Mouse (Mus musculus): Measurements from ENCODE around the gene Gm8909.

DNA sequence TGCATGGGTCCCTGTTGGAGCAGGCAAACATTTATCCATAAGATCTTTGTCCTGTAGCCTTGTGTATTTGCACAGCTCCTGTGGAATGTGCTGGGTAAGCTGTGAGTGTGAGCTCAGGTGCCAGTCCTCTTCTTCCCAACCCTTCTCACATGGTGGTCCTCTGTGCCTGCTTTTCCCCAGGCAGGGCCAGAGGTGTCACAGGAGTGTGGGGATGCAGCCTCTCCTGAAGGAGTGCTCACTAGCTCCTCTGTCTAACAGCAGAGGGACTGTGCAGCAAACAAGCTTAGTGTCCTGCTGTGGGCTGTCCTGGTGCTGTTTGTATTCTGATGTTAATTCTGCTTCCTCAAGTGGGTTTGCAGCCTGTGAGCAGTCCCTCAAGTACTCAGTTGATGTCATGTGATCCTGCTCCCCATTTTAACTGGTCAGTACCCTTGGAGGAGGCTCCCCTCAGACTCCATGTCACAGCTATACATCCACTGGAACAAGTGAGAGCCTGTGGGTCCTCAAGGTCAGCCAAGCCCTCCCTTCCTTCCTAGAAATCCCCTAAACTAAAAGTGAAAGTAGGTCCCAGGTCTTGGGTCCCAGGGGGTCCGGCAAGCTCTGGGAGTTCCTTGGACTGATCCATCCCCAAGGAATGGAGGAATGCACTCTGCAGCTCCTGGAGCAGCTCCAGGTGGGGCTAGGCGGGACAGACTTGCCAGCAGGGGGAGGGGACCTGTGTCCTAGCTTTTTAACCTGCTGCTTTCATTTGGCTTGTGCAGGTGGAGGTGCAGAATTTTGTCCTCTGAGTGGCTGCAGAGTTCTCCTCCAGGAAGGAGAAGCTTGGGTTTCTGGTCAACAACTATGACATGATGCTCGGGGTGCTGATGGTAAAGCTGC is 13.8 kb downstream of the Gm8909 start:
- TF ChIP-seq CTCF (IDR thresholded peaks at IDR 0.05; ENCODE audit: borderline replicate concordance, insufficient read depth, low read depth, low read length) (no peak), POLR2A (IDR thresholded peaks at IDR 0.05; ENCODE audit: borderline replicate concordance, insufficient read depth, low read length) (no peak)

Measured in cerebellum, adult 2 months (tissue).